Mouse (Mus musculus) forebrain, embryonic 12.5 days (tissue): ENCODE results near the gene Tcap. TPM values are rescaled to one million over a fixed set of nuclear protein-coding genes. Genes with fewer than 3 reads are reported as not detected.
A peak's percentile ranks its signal among the peaks of the same experiment; 100 is the strongest.

ENCODE experiments used
- ATAC-seq: fragments of 200-750 bp; cut with Nextera tagmentation; 2 replicates; pipeline ENCODE4 v1.8.0; 2017; ENCODE audit warnings: moderate TSS enrichment; ENCODE audit not compliant: low FRiP score
- H3K27ac ChIP-seq: fragments of 300-500 bp; sonication (generic); 2 replicates; pipeline ENCODE4 v1.5.1; 2016; ENCODE audit warnings: mild to moderate bottlenecking
- H3K27me3 ChIP-seq: fragments of 300-500 bp; sonication (generic); 2 replicates; pipeline ENCODE4 v1.6.1; 2016; ENCODE audit warnings: mild to moderate bottlenecking
- H3K36me3 ChIP-seq: fragments of 300-500 bp; sonication (generic); replicated peaks from 2 replicates; pipeline ENCODE4 v1.6.1; 2016; ENCODE audit warnings: mild to moderate bottlenecking
- H3K4me1 ChIP-seq: fragments of 300-500 bp; sonication (generic); 2 replicates; pipeline ENCODE4 v1.6.1; 2016
- H3K4me2 ChIP-seq: fragments of 300-500 bp; sonication (generic); 2 replicates; pipeline ENCODE4 v1.6.1; 2016; ENCODE audit warnings: mild to moderate bottlenecking, moderate library complexity
- H3K4me3 ChIP-seq: fragments of 300-500 bp; sonication (generic); replicated peaks from 2 replicates; pipeline ENCODE4 v1.5.1; 2016; ENCODE audit warnings: mild to moderate bottlenecking
- H3K9ac ChIP-seq: fragments of 300-500 bp; sonication (generic); 2 replicates; pipeline ENCODE4 v1.6.1; 2016; ENCODE audit warnings: mild to moderate bottlenecking
- H3K9me3 ChIP-seq: fragments of 300-500 bp; sonication (generic); 2 replicates; pipeline ENCODE4 v1.6.1; 2016
- WGBS: fragments of 180-500 bp; shearing (Covaris S2); methylation state at CpG from one replicate; pipeline ENCODE4 v1.1.7; 2016; 5-methylcytosine and 5-hydroxymethylcytosine counted together
- polyA plus RNA-seq: library from polyadenylated mRNA; unstranded; fragments of >200 nt; fragmentation: Nextera tagmentation; extraction: Ambion mirVana; gene quantifications from 2 replicates; pipeline ENCODE4 v1.2.1, GENCODE M21; 2016

Tcap gene
- polyA plus RNA-seq: 0.20 and 0.36 TPM in 2 replicates

DNA sequence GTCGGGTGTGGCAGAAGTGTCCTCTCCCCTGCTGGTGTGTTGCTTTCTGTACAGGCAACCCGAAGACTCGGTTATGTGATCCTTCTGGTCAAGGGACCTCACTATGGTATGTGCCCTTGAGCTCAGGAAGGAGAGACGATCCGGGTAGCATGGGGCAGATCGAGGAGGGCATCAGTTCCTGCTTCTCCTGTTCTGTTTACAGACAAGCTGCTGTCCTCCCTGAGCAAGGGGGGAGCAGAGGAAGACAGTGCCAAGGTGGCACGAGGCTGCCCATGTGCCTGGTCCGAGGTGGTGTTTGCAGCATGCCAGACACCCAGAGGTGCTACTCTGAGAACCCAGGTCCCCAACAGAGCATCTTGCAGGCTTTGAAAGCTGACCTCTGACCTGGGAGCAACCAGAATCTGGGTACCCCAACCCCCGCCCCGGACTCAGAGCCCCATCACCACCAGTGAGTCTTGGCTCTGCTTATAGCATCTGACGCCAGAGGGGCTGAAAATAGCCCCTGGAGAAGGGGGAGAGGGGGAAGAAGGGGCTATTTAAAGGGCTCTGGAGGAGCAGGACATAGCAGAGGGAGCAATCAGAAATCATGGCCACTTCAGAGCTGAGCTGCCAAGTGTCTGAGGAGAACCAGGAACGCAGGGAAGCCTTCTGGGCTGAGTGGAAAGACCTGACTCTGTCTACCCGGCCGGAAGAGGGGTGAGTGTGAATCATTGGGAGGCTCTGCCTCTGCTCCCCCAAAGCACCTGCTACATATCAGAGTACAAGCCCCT lies at the start of gene Tcap:
Tcap (plus strand) TSS at position 551 of the 770 bp plus-strand sequence.
- no peak within 1 kb of the TSS for H3K9ac ChIP-seq
- no peaks in the 10 kb centered on the region for H3K9me3 ChIP-seq
- no peak for ATAC-seq
- peaks cover 27% of the 10 kb centered on the region for H3K36me3 ChIP-seq
- H3K4me3 ChIP-seq: no peak within 1 kb of the TSS
- H3K4me1 ChIP-seq: no peaks in the 10 kb centered on the region; the same call in 1 of the 2 replicates
- no peak within 1 kb of the TSS for H3K4me2 ChIP-seq
- WGBS: 66% methylated on average over 14 of the region's 14 CpGs
- H3K27ac ChIP-seq: no peak within 1 kb of the TSS
- peaks cover 56% of the 10 kb centered on the region for H3K27me3 ChIP-seq

DNA sequence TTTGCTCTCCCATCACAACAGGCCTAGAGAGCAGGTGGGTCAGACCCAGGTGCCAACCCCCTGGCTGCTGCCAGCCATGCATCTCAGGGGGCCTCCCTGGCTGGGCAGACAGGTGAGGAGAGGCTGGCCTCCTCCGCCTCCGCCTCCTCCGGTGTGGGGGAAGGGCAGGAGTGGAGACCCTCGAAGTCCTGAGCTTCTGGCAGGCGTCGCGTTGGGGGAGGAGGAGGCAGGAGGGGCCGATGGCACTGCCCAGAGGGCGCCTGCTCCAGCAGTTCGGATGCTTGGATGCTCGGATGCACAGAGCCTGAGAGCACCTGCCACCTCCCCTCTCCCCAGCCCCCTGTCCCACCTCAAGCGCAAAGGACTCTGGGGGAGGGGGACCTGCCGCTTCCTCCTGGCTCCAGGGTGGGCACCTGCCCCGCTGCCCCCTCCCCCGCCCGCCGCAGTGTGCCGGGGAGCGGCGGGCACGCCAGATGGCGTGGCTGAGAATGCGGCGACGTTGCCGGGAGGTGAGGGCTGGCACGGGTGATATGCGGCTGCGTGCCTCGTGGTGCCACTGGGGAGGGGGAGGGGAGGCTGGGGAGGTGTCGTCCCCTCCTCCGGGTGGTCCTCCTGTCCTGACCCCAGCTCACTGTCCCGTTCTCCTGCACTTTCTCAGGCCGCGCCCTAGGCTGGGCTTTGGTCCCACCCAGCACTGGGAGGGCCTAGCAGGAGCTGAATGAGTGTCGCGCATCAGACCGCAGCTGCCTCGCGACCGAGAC lies 49.5 kb upstream of the Tcap start:
- 0 out of 2 replicates have a peak overlapping the region, but pooled peaks have one; percentile 27 for H3K9ac ChIP-seq
- H3K4me1 ChIP-seq: peaks cover 40% of the 10 kb centered on the region
- ATAC-seq: peak; percentile 40

DNA sequence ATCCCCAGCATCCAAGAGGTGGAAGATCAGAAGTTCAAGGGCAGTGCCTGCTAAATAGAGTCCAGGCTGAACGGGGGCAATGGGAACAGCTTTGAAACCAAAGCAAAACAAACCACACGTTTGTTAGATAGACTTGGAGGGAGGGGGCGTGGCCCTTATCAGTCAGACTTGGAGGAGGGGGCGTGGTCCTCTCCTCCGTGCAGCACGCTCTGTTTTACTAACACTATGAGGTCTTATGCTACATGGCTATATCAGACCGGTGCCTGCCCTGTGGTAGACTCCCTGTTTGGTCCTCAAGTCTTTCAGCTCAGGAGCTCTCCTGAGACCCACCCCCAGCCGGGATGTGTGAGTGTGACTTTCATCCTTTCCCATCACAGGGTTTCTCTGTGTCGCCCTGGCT lies 48.4 kb upstream of the Tcap start:
- Histone ChIP-seq H3K27me3 (peaks cover 100% of the 10 kb centered on the region), H3K4me1 (peaks cover 45% of the 10 kb centered on the region), H3K36me3 (no peaks in the 10 kb centered on the region), H3K4me3 (no peak overlapping the region), H3K9me3 (no peaks in the 10 kb centered on the region), H3K27ac (no peak overlapping the region), H3K4me2 (no peak overlapping the region), H3K9ac (no peak overlapping the region)
- 3% methylated on average over 9 of the region's 9 CpGs for WGBS
- no peak for ATAC-seq

More for the DNA sequence above, 49.5 kb upstream of the Tcap start:
- H3K9me3 ChIP-seq: no peaks in the 10 kb centered on the region
- H3K4me2 ChIP-seq: peak overlapping the region; percentile 53
- H3K4me3 ChIP-seq: peak overlapping the region; percentile 16
- H3K27me3 ChIP-seq: peaks cover 100% of the 10 kb centered on the region
- 3% methylated on average over 40 of the region's 41 CpGs for WGBS
- H3K36me3 ChIP-seq: no peaks in the 10 kb centered on the region
- H3K27ac ChIP-seq: peak overlapping the region; percentile 64

DNA sequence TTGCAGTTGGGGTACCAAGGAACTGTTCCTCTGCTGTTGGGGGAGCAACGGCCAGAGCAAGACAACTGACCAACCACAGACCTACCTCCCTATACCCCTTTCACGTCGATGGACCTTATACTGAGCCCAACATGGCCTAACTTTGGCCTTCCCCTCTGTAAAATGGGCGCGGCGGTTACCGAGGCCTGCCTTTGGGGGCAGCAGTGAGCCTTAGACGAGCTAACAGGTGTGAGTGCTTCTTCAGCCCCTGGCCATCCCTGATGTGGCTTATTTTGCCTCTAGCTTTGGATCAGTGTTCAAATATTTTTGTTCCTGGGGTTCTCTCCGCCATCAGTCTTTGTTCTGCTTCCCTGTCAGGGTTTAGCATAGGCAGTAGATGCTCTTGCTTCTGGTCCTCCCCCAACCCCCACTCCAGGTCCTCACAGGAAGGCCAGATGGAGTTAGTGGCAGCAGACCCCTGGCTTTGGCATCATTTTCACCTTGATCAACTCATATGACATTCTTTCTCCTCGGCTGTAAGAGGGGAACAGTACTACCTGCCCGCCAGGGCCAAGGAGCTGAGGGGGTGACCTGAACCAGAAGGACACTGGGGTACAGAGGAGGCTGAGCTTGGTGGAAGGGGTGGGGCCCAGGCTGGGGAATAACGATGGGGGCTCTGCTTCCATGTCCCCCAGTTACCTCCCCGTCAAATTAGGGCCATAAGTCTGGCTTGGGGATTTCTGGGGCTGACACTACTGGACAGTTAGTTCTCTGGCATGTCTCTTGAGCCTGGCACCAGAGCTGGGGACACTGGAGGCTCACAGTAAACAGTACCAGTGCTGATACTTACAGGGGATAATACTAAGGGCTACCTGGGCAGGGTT lies 47.1 kb upstream of the Tcap start:
- no peak overlapping the region for H3K4me2 ChIP-seq
- H3K36me3 ChIP-seq: no peaks in the 10 kb centered on the region
- no peak for ATAC-seq
- WGBS: 18% methylated on average over 13 of the region's 13 CpGs
- H3K4me1 ChIP-seq: peaks cover 46% of the 10 kb centered on the region
- no peak overlapping the region for H3K4me3 ChIP-seq
- no peaks in the 10 kb centered on the region for H3K9me3 ChIP-seq
- H3K27me3 ChIP-seq: peaks cover 99% of the 10 kb centered on the region
- H3K27ac ChIP-seq: no peak overlapping the region
- H3K9ac ChIP-seq: no peak overlapping the region

DNA sequence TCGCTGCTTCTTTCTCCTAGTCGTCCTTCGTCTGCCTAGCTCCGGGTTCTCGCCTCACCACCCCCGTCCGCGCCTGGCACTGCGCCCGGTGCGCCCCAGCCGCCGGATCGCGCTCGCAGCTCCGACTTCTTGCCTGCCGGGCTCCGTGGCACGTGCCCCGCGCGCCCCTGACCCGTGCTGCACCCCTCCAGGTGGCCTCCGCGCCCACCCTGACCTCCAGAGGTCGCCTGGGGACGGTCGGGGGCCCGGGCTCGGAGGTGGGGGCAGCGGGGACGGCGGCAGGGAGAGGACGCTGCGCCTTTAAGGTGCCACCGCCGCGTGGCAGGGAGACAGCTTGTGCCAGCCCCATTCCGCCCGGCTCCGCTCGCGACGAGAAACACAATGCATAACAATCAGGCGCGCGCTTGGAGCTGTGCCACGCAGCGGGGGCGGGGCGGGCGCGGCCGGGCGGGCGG lies 45.1 kb upstream of the Tcap start:
- peak overlapping the region; percentile 47 for H3K4me3 ChIP-seq
- H3K9ac ChIP-seq: peak overlapping the region; percentile 72
- under 1% methylated on average over 55 of the region's 57 CpGs for WGBS
- H3K36me3 ChIP-seq: no peaks in the 10 kb centered on the region
- peak overlapping the region; percentile 94 for H3K4me2 ChIP-seq
- no peaks in the 10 kb centered on the region for H3K9me3 ChIP-seq
- no peak for ATAC-seq
- H3K4me1 ChIP-seq: peaks cover 49% of the 10 kb centered on the region
- peak overlapping the region; percentile 90 for H3K27ac ChIP-seq
- peaks cover 91% of the 10 kb centered on the region for H3K27me3 ChIP-seq

DNA sequence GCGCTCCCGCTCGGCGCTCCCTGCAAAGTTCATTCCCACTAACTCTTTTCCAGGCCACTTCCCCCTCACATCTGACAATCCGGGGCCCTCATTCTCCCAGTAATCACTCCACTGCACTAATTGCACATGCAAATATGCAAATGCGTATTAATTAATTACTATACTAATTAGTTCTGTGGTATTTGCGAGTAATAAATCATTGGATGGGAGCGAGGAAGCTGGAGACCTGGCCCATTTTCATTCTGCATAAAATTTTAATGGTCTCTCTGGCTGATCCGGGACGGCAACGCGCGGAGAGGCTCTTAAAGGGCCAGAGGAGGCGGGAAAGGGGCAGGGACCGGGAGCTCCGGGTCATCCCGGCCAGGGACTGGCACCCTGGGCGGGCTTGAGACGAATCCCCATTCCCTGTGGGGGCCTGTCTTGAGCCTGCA lies 44.5 kb upstream of the Tcap start:
- peaks cover 44% of the 10 kb centered on the region for H3K4me1 ChIP-seq
- H3K27me3 ChIP-seq: peaks cover 91% of the 10 kb centered on the region
- peak overlapping the region; percentile 47 for H3K4me3 ChIP-seq
- H3K27ac ChIP-seq: peak overlapping the region; percentile 90
- no peaks in the 10 kb centered on the region for H3K9me3 ChIP-seq
- H3K4me2 ChIP-seq: peak overlapping the region; percentile 94
- no peak for ATAC-seq
- H3K36me3 ChIP-seq: no peaks in the 10 kb centered on the region
- WGBS: under 1% methylated on average over 19 of the region's 19 CpGs
- peak overlapping the region; percentile 72 for H3K9ac ChIP-seq

DNA sequence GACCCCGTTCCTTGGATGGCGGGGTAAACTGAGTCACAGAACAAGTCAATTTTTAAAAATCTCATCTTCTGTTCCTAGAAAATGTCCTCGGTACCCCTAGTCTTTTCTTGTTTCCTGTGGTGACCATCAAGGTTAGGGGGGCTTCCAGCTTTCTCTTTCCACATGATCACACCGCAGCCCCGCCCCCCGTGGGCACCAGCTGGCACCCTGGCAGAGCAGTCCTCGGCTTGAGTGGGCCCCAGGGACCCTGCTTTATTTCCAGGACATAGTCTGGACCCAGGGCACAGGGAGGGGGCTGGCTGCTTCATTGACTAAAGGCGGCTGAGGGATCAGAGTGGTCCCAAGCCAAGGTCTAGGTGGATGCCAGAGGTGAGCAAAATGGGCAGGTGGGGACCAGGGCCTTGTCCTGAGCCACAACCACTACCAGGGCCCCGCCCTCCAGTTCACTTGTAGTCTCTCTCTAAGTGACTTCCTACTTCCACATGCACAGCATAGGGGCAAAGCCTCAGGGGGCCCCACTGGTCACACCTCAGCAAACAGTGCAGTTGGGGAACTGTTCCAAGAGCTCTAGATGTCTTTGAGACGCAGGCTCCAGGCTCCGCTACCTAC lies 43.8 kb upstream of the Tcap start:
- H3K36me3 ChIP-seq: no peaks in the 10 kb centered on the region
- H3K4me2 ChIP-seq: peak overlapping the region; percentile 94
- H3K27ac ChIP-seq: peak overlapping the region; percentile 90
- peaks cover 37% of the 10 kb centered on the region for H3K4me1 ChIP-seq
- no peaks in the 10 kb centered on the region for H3K9me3 ChIP-seq
- 3% methylated on average over 9 of the region's 11 CpGs for WGBS
- ATAC-seq: no peak
- peaks cover 87% of the 10 kb centered on the region for H3K27me3 ChIP-seq
- H3K9ac ChIP-seq: peak overlapping the region; percentile 72; the same call in 1 of the 2 replicates
- H3K4me3 ChIP-seq: peak overlapping the region; percentile 47

DNA sequence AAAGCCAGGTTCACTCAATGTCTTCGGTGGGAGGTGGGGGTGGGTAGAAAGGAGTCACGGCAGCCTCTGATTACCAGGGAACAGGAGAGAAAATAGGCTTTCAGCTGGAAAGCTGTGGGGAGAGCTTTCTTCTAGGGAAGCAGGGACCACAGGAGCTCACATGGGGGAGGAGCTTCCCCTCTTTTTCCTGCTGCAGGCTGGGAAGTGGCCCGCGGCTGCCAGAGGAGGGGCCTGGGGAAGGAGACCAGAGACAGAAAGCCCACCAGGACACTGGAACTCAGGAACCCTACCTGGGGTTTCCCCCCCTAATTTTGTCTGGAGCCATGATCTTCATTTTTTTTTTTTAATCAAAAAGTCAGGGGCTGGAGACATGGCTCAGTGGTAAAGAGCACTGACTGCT lies 43.0 kb upstream of the Tcap start:
- Histone ChIP-seq H3K27ac (no peak overlapping the region), H3K9me3 (no peaks in the 10 kb centered on the region), H3K4me1 (peaks cover 35% of the 10 kb centered on the region), H3K36me3 (no peaks in the 10 kb centered on the region), H3K27me3 (peaks cover 85% of the 10 kb centered on the region), H3K4me2 (no peak overlapping the region), H3K9ac (no peak overlapping the region), H3K4me3 (no peak overlapping the region)
- no peak for ATAC-seq
- 12% methylated on average over 4 of the region's 4 CpGs for WGBS

DNA sequence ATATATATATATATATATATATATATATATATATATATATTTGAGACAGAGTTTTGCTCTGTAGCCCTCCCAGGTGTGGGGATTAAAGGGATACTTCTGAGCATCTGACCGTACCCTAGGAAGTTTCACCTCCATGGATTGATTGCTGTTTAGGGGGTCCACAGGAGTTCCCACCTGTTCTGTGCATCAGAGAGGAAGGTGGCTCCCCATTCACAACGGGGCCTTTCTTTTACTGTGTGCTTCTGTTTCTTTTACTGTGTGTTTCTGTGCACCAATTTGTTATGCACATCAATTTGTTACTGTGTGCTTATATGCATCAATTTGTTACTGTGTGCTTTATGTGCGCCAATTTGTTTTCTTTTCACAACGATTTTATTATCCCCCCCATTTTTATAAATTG lies 42.4 kb upstream of the Tcap start:
- no peak for ATAC-seq
- Histone ChIP-seq H3K9me3 (no peaks in the 10 kb centered on the region), H3K4me2 (no peak overlapping the region), H3K27me3 (peaks cover 85% of the 10 kb centered on the region), H3K4me3 (no peak overlapping the region), H3K27ac (no peak overlapping the region), H3K4me1 (peaks cover 36% of the 10 kb centered on the region), H3K9ac (no peak overlapping the region), H3K36me3 (no peaks in the 10 kb centered on the region)
- WGBS: 52% methylated on average over 4 of the region's 4 CpGs

DNA sequence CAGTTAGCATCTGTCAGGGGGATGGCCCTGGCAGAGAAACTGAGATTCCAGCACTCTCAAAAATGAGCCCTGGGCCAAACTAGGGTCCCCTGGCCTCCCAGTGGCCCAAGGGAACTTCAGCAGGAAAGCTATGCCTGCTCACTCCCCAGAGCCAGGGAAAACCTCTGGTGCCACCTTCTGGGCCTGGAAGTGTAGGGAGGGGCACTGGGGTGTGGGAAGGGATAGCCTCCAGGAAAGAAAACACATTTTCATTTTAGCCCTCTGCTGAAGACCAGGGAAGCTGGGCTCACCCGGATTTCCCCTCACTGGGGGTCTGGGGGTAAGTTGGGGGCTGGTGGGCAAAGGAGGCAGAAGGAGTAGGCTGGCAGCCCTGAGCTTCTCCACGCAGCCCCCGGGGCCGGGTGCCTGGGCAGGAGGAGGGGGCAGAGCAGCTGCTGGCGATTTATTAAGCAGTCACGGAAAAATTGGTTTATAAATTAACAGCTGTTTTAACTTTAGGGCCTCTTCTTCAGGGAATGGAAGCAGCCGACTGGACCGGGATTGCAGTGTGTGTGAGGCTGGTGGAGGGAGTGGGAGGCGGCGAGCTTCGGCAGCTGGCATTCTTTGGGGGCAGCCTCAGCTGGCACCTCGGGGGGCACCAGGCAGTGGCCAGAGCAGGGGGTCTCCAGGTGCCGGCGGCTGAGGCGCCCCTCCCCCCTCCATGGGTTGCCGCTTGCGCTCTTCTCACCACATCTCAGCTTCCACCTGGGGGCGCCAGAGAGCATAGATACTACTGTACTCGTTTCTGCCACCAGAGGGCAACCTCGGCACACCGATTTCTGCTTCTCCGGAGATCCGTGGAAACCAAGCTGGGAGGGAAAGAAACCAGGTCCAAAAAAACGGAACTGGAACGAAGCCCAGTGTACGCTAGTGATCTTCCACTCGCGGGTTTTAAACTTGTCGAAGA lies 41.3 kb upstream of the Tcap start:
- Histone ChIP-seq H3K4me2 (peak overlapping the region; percentile 48), H3K27ac (no peak overlapping the region), H3K9ac (no peak overlapping the region), H3K27me3 (peaks cover 85% of the 10 kb centered on the region), H3K9me3 (no peaks in the 10 kb centered on the region), H3K4me3 (peak overlapping the region; percentile 26), H3K4me1 (peaks cover 37% of the 10 kb centered on the region), H3K36me3 (no peaks in the 10 kb centered on the region)
- WGBS: 3% methylated on average over 29 of the region's 29 CpGs
- ATAC-seq: peak; percentile 72; the same call in 1 of the 2 replicates

DNA sequence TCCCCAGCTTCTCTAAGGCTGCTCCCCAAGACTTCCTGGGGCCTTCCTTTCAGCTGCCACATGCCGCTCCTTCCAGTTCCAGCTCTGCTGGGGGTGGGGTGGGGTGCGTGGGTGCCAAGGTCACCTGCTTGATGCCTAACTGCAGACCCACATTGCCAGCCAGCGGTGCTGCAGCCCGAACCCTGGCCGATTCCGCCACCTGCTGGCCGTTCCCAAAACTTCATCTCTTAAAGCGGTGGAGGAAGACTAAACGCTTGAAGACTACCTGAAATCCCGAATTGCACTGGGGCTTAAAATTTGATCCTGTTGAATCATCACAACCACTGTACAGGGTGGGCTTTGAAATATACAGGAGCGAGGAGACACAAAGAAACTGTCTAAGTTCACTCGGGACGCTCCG lies 38.4 kb upstream of the Tcap start:
- H3K27ac ChIP-seq: no peak overlapping the region
- H3K9ac ChIP-seq: no peak overlapping the region
- peak overlapping the region; percentile 41 for H3K4me2 ChIP-seq
- H3K36me3 ChIP-seq: no peaks in the 10 kb centered on the region
- WGBS: 3% methylated on average over 14 of the region's 14 CpGs
- H3K4me1 ChIP-seq: peaks cover 33% of the 10 kb centered on the region
- H3K9me3 ChIP-seq: no peaks in the 10 kb centered on the region
- H3K4me3 ChIP-seq: no peak overlapping the region; the same call in 1 of the 2 replicates
- H3K27me3 ChIP-seq: peaks cover 85% of the 10 kb centered on the region
- no peak for ATAC-seq
